Mouse (Mus musculus) embryonic facial prominence, embryonic 12.5 days (tissue): ENCODE data around the gene Gpr132. TPM values are rescaled to one million over a fixed set of nuclear protein-coding genes. Genes with fewer than 3 reads are reported as not detected.

ENCODE experiments used
- ATAC-seq: fragments of 200-750 bp; cut with Nextera tagmentation; 2 replicates; pipeline ENCODE4 v1.8.0; 2017; ENCODE audit not compliant: insufficient number of reproducible peaks, insufficient read depth, low FRiP score, low TSS enrichment
- H3K27ac ChIP-seq: fragments of 300-500 bp; sonication (generic); 2 replicates; pipeline ENCODE4 v1.5.1; 2016; ENCODE audit warnings: mild to moderate bottlenecking
- H3K27me3 ChIP-seq: fragments of 300-500 bp; sonication (generic); 2 replicates; pipeline ENCODE4 v1.6.1; 2016; ENCODE audit warnings: mild to moderate bottlenecking, moderate library complexity
- H3K36me3 ChIP-seq: fragments of 300-500 bp; sonication (generic); 2 replicates; pipeline ENCODE4 v1.6.1; 2016; ENCODE audit warnings: mild to moderate bottlenecking
- H3K4me1 ChIP-seq: fragments of 300-500 bp; sonication (generic); 2 replicates; pipeline ENCODE4 v1.6.1; 2016
- H3K4me2 ChIP-seq: fragments of 300-500 bp; sonication (generic); replicated peaks from 2 replicates; pipeline ENCODE4 v1.6.1; 2016; ENCODE audit warnings: mild to moderate bottlenecking, moderate library complexity
- H3K4me3 ChIP-seq: fragments of 300-500 bp; sonication (generic); 2 replicates; pipeline ENCODE4 v1.5.1; 2016; ENCODE audit warnings: mild to moderate bottlenecking
- H3K9ac ChIP-seq: fragments of 300-500 bp; sonication (generic); 2 replicates; pipeline ENCODE4 v1.6.1; 2016; ENCODE audit warnings: mild to moderate bottlenecking, moderate library complexity
- H3K9me3 ChIP-seq: fragments of 300-500 bp; sonication (generic); 2 replicates; pipeline ENCODE4 v1.6.1; 2016; ENCODE audit warnings: mild to moderate bottlenecking, moderate library complexity
- WGBS: fragments of 180-500 bp; shearing (Covaris S2); methylation state at CpG from one replicate; pipeline ENCODE4 v1.1.7; 2016; 5-methylcytosine and 5-hydroxymethylcytosine counted together
- polyA plus RNA-seq: library from polyadenylated mRNA; unstranded; fragments of >200 nt; fragmentation: Nextera tagmentation; extraction: Ambion mirVana; gene quantifications from 2 replicates; pipeline ENCODE4 v1.2.1, GENCODE M21; 2016

The Gpr132 gene
- 0.23 TPM in 1 of 2 replicates, not detected in the other for polyA plus RNA-seq

- Histone ChIP-seq H3K36me3 (no peaks in the 10 kb centered on the region), H3K4me1 (peaks cover 13% of the 10 kb centered on the region), H3K4me3 (no peak within 1 kb of the TSS), H3K9ac (no peak within 1 kb of the TSS), H3K27me3 (peaks cover 25% of the 10 kb centered on the region), H3K27ac (no peak within 1 kb of the TSS), H3K9me3 (no peaks in the 10 kb centered on the region), H3K4me2 (no peak within 1 kb of the TSS)
- WGBS: 62% methylated on average over 13 of the region's 13 CpGs
- ATAC-seq: no peak
Measured at GRCm38 (mm10) chr12:112868178-112869087, at the start of gene Gpr132. Gene Gpr132 (minus strand): TSS chr12:112868228.

GRCm38 (mm10) chr12:112917486-112917885 is 49.5 kb upstream of the Gpr132 start:
- H3K27ac ChIP-seq: no peak overlapping the region
- H3K9ac ChIP-seq: no peak overlapping the region
- no peak overlapping the region for H3K4me3 ChIP-seq
- no peak overlapping the region for H3K4me2 ChIP-seq
- no peaks in the 10 kb centered on the region for H3K27me3 ChIP-seq
- peaks cover 7% of the 10 kb centered on the region; the same call in 1 of the 2 replicates for H3K4me1 ChIP-seq
- 77% methylated on average over 11 of the region's 11 CpGs for WGBS
- no peaks in the 10 kb centered on the region for H3K9me3 ChIP-seq
- no peaks in the 10 kb centered on the region for H3K36me3 ChIP-seq
- ATAC-seq: no peak

GRCm38 (mm10) chr12:112916698-112917400 is 48.8 kb upstream of the Gpr132 start:
- no peak overlapping the region for H3K27ac ChIP-seq
- H3K4me2 ChIP-seq: no peak overlapping the region
- H3K9ac ChIP-seq: no peak overlapping the region
- H3K4me1 ChIP-seq: peaks cover 2% of the 10 kb centered on the region; the same call in 1 of the 2 replicates
- no peak for ATAC-seq
- H3K9me3 ChIP-seq: no peaks in the 10 kb centered on the region
- 81% methylated on average over 16 of the region's 16 CpGs for WGBS
- peaks cover 2% of the 10 kb centered on the region; the same call in 1 of the 2 replicates for H3K36me3 ChIP-seq
- no peaks in the 10 kb centered on the region for H3K27me3 ChIP-seq
- no peak overlapping the region for H3K4me3 ChIP-seq

- Histone ChIP-seq H3K27ac (no peak overlapping the region), H3K9me3 (no peaks in the 10 kb centered on the region), H3K9ac (no peak overlapping the region), H3K4me1 (no peaks in the 10 kb centered on the region), H3K27me3 (no peaks in the 10 kb centered on the region), H3K4me2 (no peak overlapping the region), H3K4me3 (no peak overlapping the region), H3K36me3 (peaks cover 6% of the 10 kb centered on the region; the same call in 1 of the 2 replicates)
- no peak for ATAC-seq
- 82% methylated on average over 13 of the region's 13 CpGs for WGBS
Measured at GRCm38 (mm10) chr12:112915587-112915986, 47.6 kb upstream of the Gpr132 start.

- Histone ChIP-seq H3K4me2 (no peak overlapping the region), H3K9me3 (no peaks in the 10 kb centered on the region), H3K27me3 (no peaks in the 10 kb centered on the region), H3K27ac (no peak overlapping the region), H3K4me1 (no peaks in the 10 kb centered on the region), H3K36me3 (peaks cover 8% of the 10 kb centered on the region; the same call in 1 of the 2 replicates), H3K9ac (no peak overlapping the region), H3K4me3 (no peak overlapping the region)
- 75% methylated on average over 11 of the region's 11 CpGs for WGBS
- ATAC-seq: no peak
Measured at GRCm38 (mm10) chr12:112914527-112914926, 46.5 kb upstream of the Gpr132 start.

DNA sequence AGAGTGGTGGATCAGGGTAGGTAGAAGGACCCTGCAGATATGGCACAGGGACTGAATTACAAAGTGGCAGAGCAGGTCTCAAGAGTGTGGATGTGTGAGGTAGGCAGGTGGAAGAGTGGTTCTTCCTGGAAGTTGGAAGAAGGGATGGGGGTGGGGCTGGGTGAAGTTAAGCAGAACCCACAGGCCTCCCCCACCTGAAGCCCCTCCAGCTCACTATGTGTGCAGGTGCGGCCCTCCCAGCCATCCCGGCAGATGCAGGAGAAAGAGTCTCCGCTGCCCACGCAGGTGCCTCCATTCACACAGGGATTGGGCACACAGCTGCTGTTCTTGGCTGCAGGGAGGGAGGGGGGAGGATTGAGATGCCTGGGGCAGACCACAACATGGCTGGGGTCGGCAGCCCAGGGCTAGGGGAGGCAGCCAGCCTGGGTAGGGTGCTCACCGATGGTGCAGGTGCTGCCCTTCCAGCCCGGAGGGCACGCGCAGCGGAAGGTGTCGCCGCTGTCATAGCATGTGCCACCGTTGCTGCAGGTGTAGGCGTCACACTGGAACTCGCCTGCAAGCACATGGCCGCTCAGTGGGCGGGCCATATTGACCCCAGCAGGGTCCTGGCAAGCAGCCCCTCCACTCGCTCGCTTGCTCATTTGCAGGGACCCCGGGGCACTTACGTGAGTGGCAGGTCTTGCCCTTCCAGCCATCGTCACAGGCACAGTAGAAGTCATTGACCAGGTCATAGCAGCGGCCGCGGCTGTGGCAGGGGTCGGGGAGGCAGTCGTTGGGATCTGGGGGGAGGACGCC is 45.1 kb upstream of the Gpr132 start:
- peaks cover 16% of the 10 kb centered on the region; the same call in 1 of the 2 replicates for H3K36me3 ChIP-seq
- H3K4me2 ChIP-seq: no peak overlapping the region
- no peaks in the 10 kb centered on the region for H3K9me3 ChIP-seq
- H3K4me1 ChIP-seq: no peaks in the 10 kb centered on the region
- no peaks in the 10 kb centered on the region for H3K27me3 ChIP-seq
- no peak overlapping the region for H3K9ac ChIP-seq
- no peak overlapping the region for H3K27ac ChIP-seq
- 83% methylated on average over 28 of the region's 28 CpGs for WGBS
- ATAC-seq: no peak
- no peak overlapping the region for H3K4me3 ChIP-seq

DNA sequence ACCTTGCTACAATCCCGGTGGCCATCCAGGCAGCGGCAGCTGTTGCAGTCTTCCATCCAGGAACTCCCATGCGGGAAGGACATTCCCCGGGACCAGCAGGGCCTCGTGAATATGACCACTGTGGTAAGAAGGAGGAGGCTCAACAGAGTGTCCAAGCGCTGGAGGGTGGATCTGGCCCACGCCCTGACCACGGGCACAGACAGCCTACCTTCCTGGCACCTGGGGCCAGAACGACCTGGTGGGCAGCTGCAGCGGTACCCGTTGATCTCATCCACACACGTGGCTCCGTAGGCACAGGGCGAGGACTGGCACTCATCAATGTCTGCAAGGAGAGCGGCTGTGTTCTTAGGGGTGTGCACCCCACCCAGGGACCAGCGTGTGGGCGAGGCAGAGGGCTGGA is 43.7 kb upstream of the Gpr132 start:
- WGBS: 87% methylated on average over 17 of the region's 17 CpGs
- peaks cover 16% of the 10 kb centered on the region; the same call in 1 of the 2 replicates for H3K36me3 ChIP-seq

GRCm38 (mm10) chr12:112908991-112909390 is 41.0 kb upstream of the Gpr132 start:
- H3K4me3 ChIP-seq: no peak overlapping the region
- no peaks in the 10 kb centered on the region for H3K27me3 ChIP-seq
- H3K4me2 ChIP-seq: no peak overlapping the region
- no peak overlapping the region for H3K27ac ChIP-seq
- H3K9me3 ChIP-seq: no peaks in the 10 kb centered on the region
- H3K4me1 ChIP-seq: no peaks in the 10 kb centered on the region
- WGBS: 94% methylated on average over 22 of the region's 22 CpGs
- H3K36me3 ChIP-seq: peaks cover 16% of the 10 kb centered on the region; the same call in 1 of the 2 replicates
- H3K9ac ChIP-seq: no peak overlapping the region
- no peak for ATAC-seq

More for the DNA sequence above, 43.7 kb upstream of the Gpr132 start:
- H3K9ac ChIP-seq: no peak overlapping the region
- no peak for ATAC-seq
- no peak overlapping the region for H3K27ac ChIP-seq
- H3K4me2 ChIP-seq: no peak overlapping the region
- H3K4me3 ChIP-seq: no peak overlapping the region
- H3K27me3 ChIP-seq: no peaks in the 10 kb centered on the region
- H3K4me1 ChIP-seq: no peaks in the 10 kb centered on the region
- no peaks in the 10 kb centered on the region for H3K9me3 ChIP-seq

GRCm38 (mm10) chr12:112905001-112905400 is 37.0 kb upstream of the Gpr132 start:
- peaks cover 10% of the 10 kb centered on the region; the same call in 1 of the 2 replicates for H3K36me3 ChIP-seq
- H3K27ac ChIP-seq: no peak overlapping the region
- ATAC-seq: no peak
- no peak overlapping the region for H3K4me3 ChIP-seq
- H3K9ac ChIP-seq: no peak overlapping the region
- no peaks in the 10 kb centered on the region for H3K9me3 ChIP-seq
- H3K4me1 ChIP-seq: no peaks in the 10 kb centered on the region
- no peak overlapping the region for H3K4me2 ChIP-seq
- H3K27me3 ChIP-seq: no peaks in the 10 kb centered on the region
- WGBS: 75% methylated on average over 5 of the region's 5 CpGs

DNA sequence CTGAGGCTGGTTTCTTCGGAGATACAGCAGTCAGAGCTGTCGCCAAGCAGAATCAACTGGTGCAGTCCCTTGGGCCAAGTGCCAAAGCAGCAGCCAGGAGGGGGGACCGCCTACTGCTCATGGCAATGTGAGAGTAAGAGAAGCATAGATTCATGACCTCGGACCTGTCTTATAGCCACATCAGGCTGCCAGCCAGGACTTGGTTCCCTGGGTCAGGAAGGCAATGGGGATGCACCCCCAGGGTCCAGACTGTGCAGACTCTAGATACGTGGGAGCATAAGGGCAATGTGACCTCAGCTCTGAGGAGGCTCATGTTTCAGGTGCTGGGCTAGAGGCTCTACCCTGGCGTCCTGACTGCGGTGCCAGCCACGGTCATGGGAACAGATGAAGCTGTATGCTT is 35.9 kb upstream of the Gpr132 start:
- no peak overlapping the region for H3K9ac ChIP-seq
- H3K27ac ChIP-seq: no peak overlapping the region
- H3K4me1 ChIP-seq: no peaks in the 10 kb centered on the region
- WGBS: 60% methylated on average over 8 of the region's 8 CpGs
- ATAC-seq: no peak
- H3K4me2 ChIP-seq: no peak overlapping the region
- no peak overlapping the region for H3K4me3 ChIP-seq
- no peaks in the 10 kb centered on the region for H3K27me3 ChIP-seq
- H3K36me3 ChIP-seq: 0 out of 2 replicates have a peak, but pooled peaks cover 3% of the 10 kb centered on the region
- H3K9me3 ChIP-seq: no peaks in the 10 kb centered on the region

DNA sequence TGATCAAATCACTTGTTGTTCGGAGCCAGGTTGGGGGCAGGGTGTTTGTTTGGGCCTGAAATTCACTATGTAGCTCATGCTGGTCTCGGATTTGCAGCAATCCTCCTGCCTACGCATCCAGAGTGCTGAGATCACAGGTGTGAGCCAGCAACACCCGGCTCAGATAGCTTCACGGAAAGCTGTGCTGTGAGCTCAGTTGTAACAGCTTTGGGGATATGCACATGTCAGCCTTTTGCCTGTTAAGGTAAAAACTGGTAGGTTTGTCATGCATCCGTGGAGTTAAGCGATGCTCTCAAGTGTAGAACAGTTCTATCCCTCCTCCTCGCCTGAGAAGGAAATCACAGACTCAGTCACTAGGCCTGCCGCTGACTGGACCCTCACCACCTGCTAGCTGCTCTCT is 32.6 kb upstream of the Gpr132 start:
- ATAC-seq: no peak
- WGBS: 84% methylated on average over 9 of the region's 9 CpGs
- Histone ChIP-seq H3K36me3 (no peaks in the 10 kb centered on the region), H3K9ac (no peak overlapping the region), H3K4me3 (no peak overlapping the region), H3K9me3 (no peaks in the 10 kb centered on the region), H3K27me3 (no peaks in the 10 kb centered on the region), H3K4me1 (peaks cover 4% of the 10 kb centered on the region; the same call in 1 of the 2 replicates), H3K27ac (no peak overlapping the region), H3K4me2 (no peak overlapping the region)
